Mouse (Mus musculus): ENCODE measurements around the gene Ahcyl1.

Gene Ahcyl1

DNA sequence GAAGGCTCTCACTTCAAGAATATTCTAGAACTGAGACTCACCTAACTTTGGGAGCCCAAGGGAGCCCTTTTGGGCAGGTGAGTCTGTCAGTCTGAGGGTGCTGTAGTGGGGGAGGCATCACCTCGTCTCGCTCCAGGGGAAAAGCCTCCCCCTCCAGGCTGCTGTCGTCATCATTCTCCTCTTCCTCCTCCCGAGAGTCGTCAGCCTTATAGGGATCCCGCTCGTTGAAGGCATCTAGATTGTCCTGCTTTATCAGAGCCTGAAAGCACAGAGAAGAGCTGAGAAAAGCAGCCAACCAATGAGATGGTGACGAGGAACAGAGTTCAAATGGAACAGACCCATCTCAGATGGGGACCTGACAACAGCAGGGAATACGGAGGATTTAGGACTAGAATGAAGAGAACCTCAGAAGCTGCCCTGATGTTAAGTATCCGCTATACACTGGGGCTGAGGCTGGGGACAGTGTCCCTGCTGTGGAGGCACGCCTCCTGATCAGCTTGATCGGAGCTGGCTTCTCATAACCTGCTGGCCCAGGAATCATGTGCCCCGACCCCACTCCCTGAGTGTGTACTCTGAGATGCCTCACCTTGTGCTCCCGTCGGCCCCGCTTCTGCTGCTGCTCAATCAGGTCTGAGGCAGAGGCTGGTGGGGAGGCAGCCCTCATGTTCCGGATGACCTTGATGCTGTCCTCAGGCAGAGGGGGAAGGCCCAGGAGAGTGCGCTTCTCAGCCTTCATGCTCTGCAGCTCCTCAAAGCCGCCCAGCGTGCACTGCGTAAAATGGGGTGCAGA is 74.9 kb downstream of the Ahcyl1 start:
- no peak for ATAC-seq (ENCODE audit: insufficient number of reproducible peaks, low FRiP score, low TSS enrichment)

DNA sequence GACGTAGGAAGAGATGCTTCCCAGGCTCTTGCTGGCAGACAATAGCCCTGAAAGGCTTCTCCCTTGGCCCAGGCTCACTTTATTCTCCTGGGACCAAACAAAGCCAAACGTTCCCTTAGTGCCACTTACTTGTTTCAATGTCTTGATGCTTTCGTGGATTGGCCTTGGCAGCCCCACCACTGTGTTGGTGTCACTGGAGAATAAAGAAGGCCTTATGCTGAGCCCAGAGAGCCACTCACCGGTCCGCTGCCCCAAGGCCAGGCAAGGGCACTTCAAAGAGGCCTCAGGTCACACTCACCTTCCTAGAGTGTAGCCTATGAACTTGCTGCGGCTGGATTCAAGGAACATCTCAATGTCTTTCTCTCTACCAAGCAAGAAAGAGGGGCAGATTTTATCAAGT is 76.4 kb downstream of the Ahcyl1 start:
- ATAC-seq (ENCODE audit: insufficient number of reproducible peaks, low FRiP score, low TSS enrichment): no peak

DNA sequence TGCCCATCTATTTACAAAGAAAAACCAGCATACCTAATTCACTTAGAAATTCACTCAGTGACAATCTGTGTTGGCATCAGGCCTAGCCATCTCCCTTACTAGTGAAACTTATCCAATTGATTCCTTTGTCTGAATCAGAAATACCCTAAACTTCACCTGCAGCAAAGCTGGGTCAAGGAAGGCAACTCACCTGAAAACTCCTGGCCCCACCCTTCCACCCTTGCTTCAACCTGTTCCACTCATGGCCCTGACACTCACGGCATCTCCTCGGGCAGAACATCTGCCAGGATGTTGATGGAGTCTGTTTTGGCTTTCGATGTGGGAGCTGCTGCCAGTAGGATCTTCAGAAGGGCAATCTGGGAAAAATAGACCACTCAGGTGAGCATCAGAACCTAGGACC is 78.6 kb downstream of the Ahcyl1 start:
- ATAC-seq (ENCODE audit: insufficient number of reproducible peaks, low FRiP score, low TSS enrichment): no peak
